Mouse (Mus musculus) layer of hippocampus, postnatal 25 days (tissue): ENCODE data around the gene Ascc2. TPM values are rescaled to one million over a fixed set of nuclear protein-coding genes. Genes with fewer than 3 reads are reported as not detected.

Experiments used
- DNase-seq, 2 experiments: peaks; one replicate each; pipeline ENCODE4 v3.0.0; 2022; ENCODE audit warnings: mixed read lengths in 2 of 2, low spot score in 1 of 2; ENCODE audit errors: extremely low spot score in 1 of 2
- total RNA-seq, 2 experiments: library from RNA; stranded (reverse); gene quantifications; 2 replicates each; pipeline ENCODE4 v1.2.3; 2021

The Ascc2 gene
- total RNA-seq, 2 experiments from 2014 or later, result 20.0 to 22.9 TPM

GRCm38 (mm10) chr11:4715596-4715995 lies 78.0 kb downstream of the Ascc2 start:
- no peak for DNase-seq

GRCm38 (mm10) chr11:4716530-4717236 lies 79.1 kb downstream of the Ascc2 start:
- DNase-seq, result no peak

- DNase-seq, result no peak
Measured at GRCm38 (mm10) chr11:4718548-4718947, 81.0 kb downstream of the Ascc2 start.

- DNase-seq, result no peak
Measured at GRCm38 (mm10) chr11:4719961-4720360, 82.4 kb downstream of the Ascc2 start.

GRCm38 (mm10) chr11:4720393-4720792 lies 82.8 kb downstream of the Ascc2 start:
- DNase-seq, result no peak

- DNase-seq, result no peak
Measured at GRCm38 (mm10) chr11:4720900-4721580, 83.5 kb downstream of the Ascc2 start.

GRCm38 (mm10) chr11:4721728-4722127 lies 84.2 kb downstream of the Ascc2 start:
- DNase-seq, result no peak

- DNase-seq, result no peak
Measured at GRCm38 (mm10) chr11:4729603-4730002, 92.1 kb downstream of the Ascc2 start.

GRCm38 (mm10) chr11:4730096-4730495 lies 92.5 kb downstream of the Ascc2 start:
- DNase-seq, result no peak

- DNase-seq, result no peak
Measured at GRCm38 (mm10) chr11:4730913-4731312, 93.4 kb downstream of the Ascc2 start.

GRCm38 (mm10) chr11:4731781-4732180 lies 94.2 kb downstream of the Ascc2 start:
- no peak for DNase-seq

- DNase-seq, result no peak
Measured at GRCm38 (mm10) chr11:4734179-4734578, 96.6 kb downstream of the Ascc2 start.

Other genes starting within 250 kb of the Ascc2 start
- under 1 TPM in 1 of 2 experiments, not detected in 1; 0.45 TPM for gene Hormad2, start 196.6 kb upstream of the Ascc2 start, total RNA-seq
- gene Mtmr3, start 42.9 kb upstream of the Ascc2 start, total RNA-seq, result 10 to 100 TPM; 69.3 to 71.4 TPM
- gene Gm11032, start 17.7 kb upstream of the Ascc2 start, total RNA-seq, result not detected
- gene Uqcr10, start 66.6 kb downstream of the Ascc2 start, total RNA-seq, result 100 to 1,000 TPM; 391 to 441 TPM
- gene Zmat5, start 66.9 kb downstream of the Ascc2 start, total RNA-seq, result 10 to 100 TPM; 30.1 to 37.1 TPM
- 100 to 1,000 TPM; 255 to 273 TPM for gene Cabp7, start 109.0 kb downstream of the Ascc2 start, total RNA-seq
- gene Nf2, start 211.8 kb downstream of the Ascc2 start, total RNA-seq, result 100 to 1,000 TPM; 102 to 107 TPM
- gene Nipsnap1, start 236.2 kb downstream of the Ascc2 start, total RNA-seq, result 10 to 100 TPM; 80.6 to 95.5 TPM